Mouse (Mus musculus) liver, adult 2 months (tissue): ENCODE measurements around the gene Dusp11.

Source experiments
- CTCF ChIP-seq: fragments of 200-500 bp; IDR thresholded peaks from 2 replicates; pipeline ENCODE4 v1.5.1; 2011; ENCODE audit warnings: low read depth, low read length, control low read depth
- POLR2A ChIP-seq: fragments of 200-500 bp; IDR thresholded peaks from 2 replicates; pipeline ENCODE4 v1.6.1; 2011; ENCODE audit warnings: low read length, control low read depth; ENCODE audit not compliant: insufficient read depth; ENCODE audit errors: extremely low read depth

GRCm38 (mm10) chr6:85926709-85927108 lies 34.8 kb downstream of the Dusp11 start:
- TF ChIP-seq POLR2A: no peak
- TF ChIP-seq CTCF: no peak
